Mouse (Mus musculus): ENCODE results near the gene Egr2. TPM values are rescaled to one million over a fixed set of nuclear protein-coding genes. Genes with fewer than 3 reads are reported as not detected.
A peak's percentile ranks its signal among the peaks of the same experiment; 100 is the strongest.

The Egr2 gene
- 0.22 and 0.24 TPM in 2 replicates for polyA plus RNA-seq (2011; ENCODE audit: insufficient read depth, insufficient read length, low read depth, missing spikeins)

GRCm38 (mm10) chr10:67535256-67535655 lies at the start of gene Egr2:
TSS of gene Egr2 (plus strand) at chr10:67535475.
- H3K4me3 ChIP-seq (ENCODE audit: low read depth, low read length): peak within 1 kb of the TSS; percentile 68
- H3K9ac ChIP-seq (ENCODE audit: low read depth, poor library complexity, severe bottlenecking): peak within 1 kb of the TSS; percentile 6; the same call in 1 of the 2 replicates
- H3K36me3 ChIP-seq (ENCODE audit: control insufficient read depth, insufficient read depth, low read length, poor library complexity, severe bottlenecking): no peaks in the 10 kb centered on the region
- TF ChIP-seq EP300 (IDR thresholded peaks at IDR 0.05; ENCODE audit: insufficient read depth, low read depth, low read length): no peak
- TF ChIP-seq POLR2A (IDR thresholded peaks at IDR 0.05; ENCODE audit: insufficient read depth, low read length): no peak
- no peak for TF ChIP-seq CTCF (IDR thresholded peaks at IDR 0.05; ENCODE audit: low read depth, low read length)
- no peaks in the 10 kb centered on the region for H3K9me3 ChIP-seq (replicated peaks; ENCODE audit: control insufficient read depth, insufficient read depth, low read length, poor library complexity, severe bottlenecking)
- H3K4me1 ChIP-seq (ENCODE audit: control insufficient read depth, insufficient read depth, low read length): no peaks in the 10 kb centered on the region
- no peak within 1 kb of the TSS for H3K27ac ChIP-seq (ENCODE audit: insufficient read depth, low read length)
- peaks cover 31% of the 10 kb centered on the region for H3K27me3 ChIP-seq (ENCODE audit: control insufficient read depth, insufficient read depth, low read length, poor library complexity, severe bottlenecking)

GRCm38 (mm10) chr10:67487496-67487895 lies 47.8 kb upstream of the Egr2 start:
- Histone ChIP-seq H3K4me1 (ENCODE audit: control insufficient read depth, insufficient read depth, low read length) (no peaks in the 10 kb centered on the region), H3K27ac (ENCODE audit: insufficient read depth, low read length) (no peak overlapping the region), H3K27me3 (ENCODE audit: control insufficient read depth, insufficient read depth, low read length, poor library complexity, severe bottlenecking) (no peaks in the 10 kb centered on the region), H3K36me3 (ENCODE audit: control insufficient read depth, insufficient read depth, low read length, poor library complexity, severe bottlenecking) (no peaks in the 10 kb centered on the region), H3K9ac (ENCODE audit: low read depth, poor library complexity, severe bottlenecking) (no peak overlapping the region), H3K4me3 (ENCODE audit: low read depth, low read length) (no peak overlapping the region), H3K9me3 (replicated peaks; ENCODE audit: control insufficient read depth, insufficient read depth, low read length, poor library complexity, severe bottlenecking) (peaks cover 4% of the 10 kb centered on the region)
- TF ChIP-seq EP300 (IDR thresholded peaks at IDR 0.05; ENCODE audit: insufficient read depth, low read depth, low read length) (no peak), CTCF (IDR thresholded peaks at IDR 0.05; ENCODE audit: low read depth, low read length) (no peak), POLR2A (IDR thresholded peaks at IDR 0.05; ENCODE audit: insufficient read depth, low read length) (no peak)

DNA sequence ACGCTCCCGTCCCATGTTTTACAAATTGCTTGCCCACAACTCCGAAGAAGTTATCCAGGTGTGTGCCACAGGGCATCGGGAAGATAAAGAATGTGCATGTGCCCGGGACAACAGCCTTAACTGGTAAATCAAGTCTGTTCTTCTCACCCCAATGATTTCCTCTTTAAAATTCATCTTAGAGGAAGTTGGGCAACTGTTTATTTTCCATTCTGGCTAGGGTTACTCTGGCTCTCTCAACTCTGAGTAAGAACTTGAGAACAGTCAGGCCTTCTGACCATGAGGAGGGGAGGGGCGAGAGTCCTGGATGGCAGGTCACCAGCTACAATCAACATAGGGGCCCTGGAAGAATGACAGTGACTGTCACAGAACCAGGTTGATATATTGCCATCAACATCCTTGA lies 45.4 kb upstream of the Egr2 start:
- Histone ChIP-seq H3K27ac (ENCODE audit: insufficient read depth, low read length) (no peak overlapping the region), H3K27me3 (ENCODE audit: control insufficient read depth, insufficient read depth, low read length, poor library complexity, severe bottlenecking) (no peaks in the 10 kb centered on the region), H3K36me3 (ENCODE audit: control insufficient read depth, insufficient read depth, low read length, poor library complexity, severe bottlenecking) (no peaks in the 10 kb centered on the region), H3K4me3 (ENCODE audit: low read depth, low read length) (no peak overlapping the region), H3K9me3 (replicated peaks; ENCODE audit: control insufficient read depth, insufficient read depth, low read length, poor library complexity, severe bottlenecking) (peaks cover 4% of the 10 kb centered on the region), H3K9ac (ENCODE audit: low read depth, poor library complexity, severe bottlenecking) (no peak overlapping the region), H3K4me1 (ENCODE audit: control insufficient read depth, insufficient read depth, low read length) (no peaks in the 10 kb centered on the region)
- TF ChIP-seq EP300 (IDR thresholded peaks at IDR 0.05; ENCODE audit: insufficient read depth, low read depth, low read length): no peak
- TF ChIP-seq POLR2A (IDR thresholded peaks at IDR 0.05; ENCODE audit: insufficient read depth, low read length): no peak
- TF ChIP-seq CTCF (IDR thresholded peaks at IDR 0.05; ENCODE audit: low read depth, low read length): no peak

- TF ChIP-seq POLR2A (IDR thresholded peaks at IDR 0.05; ENCODE audit: insufficient read depth, low read length): no peak
- no peak for TF ChIP-seq EP300 (IDR thresholded peaks at IDR 0.05; ENCODE audit: insufficient read depth, low read depth, low read length)
- no peak for TF ChIP-seq CTCF (IDR thresholded peaks at IDR 0.05; ENCODE audit: low read depth, low read length)
- Histone ChIP-seq H3K9me3 (replicated peaks; ENCODE audit: control insufficient read depth, insufficient read depth, low read length, poor library complexity, severe bottlenecking) (no peaks in the 10 kb centered on the region; the same call in 1 of the 2 replicates), H3K27ac (ENCODE audit: insufficient read depth, low read length) (no peak overlapping the region), H3K4me3 (ENCODE audit: low read depth, low read length) (no peak overlapping the region), H3K27me3 (ENCODE audit: control insufficient read depth, insufficient read depth, low read length, poor library complexity, severe bottlenecking) (no peaks in the 10 kb centered on the region), H3K36me3 (ENCODE audit: control insufficient read depth, insufficient read depth, low read length, poor library complexity, severe bottlenecking) (no peaks in the 10 kb centered on the region), H3K9ac (ENCODE audit: low read depth, poor library complexity, severe bottlenecking) (no peak overlapping the region), H3K4me1 (ENCODE audit: control insufficient read depth, insufficient read depth, low read length) (no peaks in the 10 kb centered on the region)
Measured at GRCm38 (mm10) chr10:67490632-67491031, 44.6 kb upstream of the Egr2 start.

- Histone ChIP-seq H3K27me3 (ENCODE audit: control insufficient read depth, insufficient read depth, low read length, poor library complexity, severe bottlenecking) (no peaks in the 10 kb centered on the region), H3K4me3 (ENCODE audit: low read depth, low read length) (no peak overlapping the region), H3K9me3 (replicated peaks; ENCODE audit: control insufficient read depth, insufficient read depth, low read length, poor library complexity, severe bottlenecking) (no peaks in the 10 kb centered on the region), H3K36me3 (ENCODE audit: control insufficient read depth, insufficient read depth, low read length, poor library complexity, severe bottlenecking) (no peaks in the 10 kb centered on the region), H3K9ac (ENCODE audit: low read depth, poor library complexity, severe bottlenecking) (no peak overlapping the region), H3K4me1 (ENCODE audit: control insufficient read depth, insufficient read depth, low read length) (no peaks in the 10 kb centered on the region), H3K27ac (ENCODE audit: insufficient read depth, low read length) (no peak overlapping the region)
- TF ChIP-seq CTCF (IDR thresholded peaks at IDR 0.05; ENCODE audit: low read depth, low read length) (no peak), POLR2A (IDR thresholded peaks at IDR 0.05; ENCODE audit: insufficient read depth, low read length) (no peak), EP300 (IDR thresholded peaks at IDR 0.05; ENCODE audit: insufficient read depth, low read depth, low read length) (no peak)
Measured at GRCm38 (mm10) chr10:67492161-67492571, 43.1 kb upstream of the Egr2 start.

DNA sequence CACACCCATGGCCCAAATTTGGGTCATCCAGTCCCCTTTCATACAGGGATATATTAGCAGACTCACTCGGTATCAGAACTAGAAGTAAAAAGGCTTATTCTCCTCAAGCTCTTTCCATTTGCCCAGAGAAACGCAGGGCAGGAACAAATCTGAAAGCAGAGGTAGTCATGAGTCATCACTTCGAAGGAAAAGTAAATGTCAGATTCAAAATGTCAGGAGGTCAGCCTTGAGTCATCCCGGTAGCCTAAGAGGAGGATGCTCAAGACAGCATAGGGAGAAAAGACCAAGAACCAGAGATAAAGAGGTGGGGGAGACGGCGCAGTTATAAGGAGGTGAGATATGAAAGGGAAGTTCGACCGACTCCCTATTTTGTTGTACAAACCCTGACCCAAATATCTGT lies 41.7 kb upstream of the Egr2 start:
- TF ChIP-seq EP300 (IDR thresholded peaks at IDR 0.05; ENCODE audit: insufficient read depth, low read depth, low read length) (no peak), POLR2A (IDR thresholded peaks at IDR 0.05; ENCODE audit: insufficient read depth, low read length) (no peak), CTCF (IDR thresholded peaks at IDR 0.05; ENCODE audit: low read depth, low read length) (no peak)
- H3K36me3 ChIP-seq (ENCODE audit: control insufficient read depth, insufficient read depth, low read length, poor library complexity, severe bottlenecking): no peaks in the 10 kb centered on the region
- H3K27ac ChIP-seq (ENCODE audit: insufficient read depth, low read length): no peak overlapping the region
- H3K27me3 ChIP-seq (ENCODE audit: control insufficient read depth, insufficient read depth, low read length, poor library complexity, severe bottlenecking): no peaks in the 10 kb centered on the region
- H3K9ac ChIP-seq (ENCODE audit: low read depth, poor library complexity, severe bottlenecking): no peak overlapping the region
- no peaks in the 10 kb centered on the region for H3K4me1 ChIP-seq (ENCODE audit: control insufficient read depth, insufficient read depth, low read length)
- no peaks in the 10 kb centered on the region for H3K9me3 ChIP-seq (replicated peaks; ENCODE audit: control insufficient read depth, insufficient read depth, low read length, poor library complexity, severe bottlenecking)
- H3K4me3 ChIP-seq (ENCODE audit: low read depth, low read length): no peak overlapping the region
